Mouse (Mus musculus) left cerebral cortex, postnatal 25 days (tissue): ENCODE data around the gene Cbln3. TPM values are rescaled to one million over a fixed set of nuclear protein-coding genes. Genes with fewer than 3 reads are reported as not detected.

Experiments
- DNase-seq, 2 experiments: peaks; one replicate each; pipeline ENCODE4 v3.0.0; 2022; ENCODE audit warnings: low spot score in 2 of 2, mixed read lengths in 1 of 2
- intact Hi-C: fragments of 180-260 bp; cut with DNase I; formaldehyde crosslinking; loops from one replicate; pipeline ENCODE4 v1.15.1; 2025
- total RNA-seq, 2 experiments: library from RNA; stranded (reverse); gene quantifications; 2 replicates each; pipeline ENCODE4 v1.2.3; 2021

Gene Cbln3
- total RNA-seq, 2 experiments from 2014 or later, result 0.14 to 0.25 TPM

- no peak for DNase-seq
- intact Hi-C loops, result no loop called here
These were observed 29.6 kb downstream of the Cbln3 start for GRCm38 (mm10) chr14:55854406-55855100.

DNA sequence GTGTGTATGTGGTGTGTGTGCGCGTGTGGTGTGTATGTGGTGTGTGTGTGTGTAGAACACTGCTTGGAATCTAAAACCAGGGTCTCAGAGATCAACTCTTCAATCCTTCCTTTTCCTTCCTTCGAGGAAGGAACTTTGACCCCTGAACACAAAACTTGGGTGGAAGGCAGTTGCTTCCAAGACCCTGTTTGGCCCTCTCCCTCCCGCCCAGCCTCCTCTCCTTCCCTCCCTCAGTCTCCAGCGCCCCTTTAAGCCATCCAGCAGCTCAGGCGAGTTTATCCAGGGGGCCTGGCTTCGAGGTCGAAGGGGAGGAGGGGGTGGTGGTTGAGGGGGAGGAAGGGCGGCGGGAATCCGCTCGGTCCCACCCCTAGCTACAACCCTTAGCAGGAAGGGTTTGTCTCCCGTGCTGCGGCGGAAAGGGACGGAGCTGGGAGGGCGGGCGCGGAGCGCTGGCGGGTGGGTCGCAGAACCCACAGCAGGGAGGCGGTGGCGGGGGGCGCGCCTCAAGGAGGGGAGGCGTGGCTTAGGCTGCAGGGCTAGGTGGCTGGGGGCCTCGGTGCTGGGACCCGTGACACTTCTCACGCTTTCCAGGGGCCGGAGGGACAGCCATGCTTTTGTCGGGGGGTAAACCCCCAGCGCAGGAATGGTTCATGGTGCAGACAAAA, 30.4 kb downstream of the Cbln3 start, which contains the start of gene Nynrin:
Nynrin (plus strand) TSS at position 390 of the 665 bp plus-strand sequence.
- peak in 1 of 2 experiments; percentile 20 for DNase-seq
- intact Hi-C loops, result no loop called here

GRCm38 (mm10) chr14:55852646-55853551, 31.3 kb downstream of the Cbln3 start:
- no peak for DNase-seq
- intact Hi-C loops, result no loop called here

GRCm38 (mm10) chr14:55850885-55851284, 33.3 kb downstream of the Cbln3 start:
- no peak for DNase-seq
- intact Hi-C loops, result no loop called here

GRCm38 (mm10) chr14:55845506-55846294, 38.5 kb downstream of the Cbln3 start:
- DNase-seq, result no peak
- intact Hi-C loops, result no loop called here

- no peak for DNase-seq
- intact Hi-C loops, result no loop called here
These were observed 41.4 kb downstream of the Cbln3 start for GRCm38 (mm10) chr14:55842794-55843193.

- intact Hi-C loops, result no loop called here
- DNase-seq, result no peak
These were observed 43.3 kb downstream of the Cbln3 start for GRCm38 (mm10) chr14:55840853-55841366.

- intact Hi-C loops, result loop anchor here (10.0 kb wide), 1 partner anchor 134 kb away; no protein-coding TSS in a partner anchor
- no peak for DNase-seq
These were observed 45.5 kb downstream of the Cbln3 start for GRCm38 (mm10) chr14:55838740-55839139.

DNA sequence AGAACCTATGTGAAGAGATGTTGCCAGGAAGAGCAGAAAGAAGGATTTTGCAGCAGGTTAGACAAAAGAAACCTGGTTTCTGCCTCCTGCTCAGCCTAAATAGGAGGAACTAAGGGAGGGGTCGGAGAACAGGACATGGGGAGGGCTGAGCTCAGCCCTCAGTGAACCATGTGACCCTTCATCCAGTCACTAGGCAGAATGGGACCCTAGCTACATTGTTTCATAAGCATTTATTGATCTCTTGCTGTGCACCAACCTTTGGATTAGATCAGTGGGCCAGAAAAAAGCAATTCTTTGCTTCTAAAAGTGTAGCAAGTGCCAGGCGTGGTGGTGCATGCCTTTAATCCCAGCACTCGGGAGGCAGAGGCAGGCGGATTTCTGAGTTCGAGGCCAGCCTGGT, 45.9 kb downstream of the Cbln3 start:
- intact Hi-C loops, result loop anchor here (10.0 kb wide), 1 partner anchor 134 kb away; no protein-coding TSS in a partner anchor
- DNase-seq, result no peak

- intact Hi-C loops, result loop anchor here (10.0 kb wide), 1 partner anchor 130 kb away; no protein-coding TSS in a partner anchor
- DNase-seq, result no peak
These were observed 49.2 kb downstream of the Cbln3 start for GRCm38 (mm10) chr14:55834808-55835533.

GRCm38 (mm10) chr14:55833126-55833525, 51.1 kb downstream of the Cbln3 start:
- intact Hi-C loops, result loop anchor here (10.0 kb wide), 1 partner anchor 128 kb away; no protein-coding TSS in a partner anchor
- no peak for DNase-seq

GRCm38 (mm10) chr14:55830331-55830730, 53.9 kb downstream of the Cbln3 start:
- no peak for DNase-seq
- intact Hi-C loops, result loop anchor here (10.0 kb wide), 1 partner anchor 126 kb away; no protein-coding TSS in a partner anchor

GRCm38 (mm10) chr14:55829854-55830253, 54.3 kb downstream of the Cbln3 start:
- DNase-seq, result no peak
- intact Hi-C loops, result loop anchor here (10.0 kb wide), 1 partner anchor 125 kb away; no protein-coding TSS in a partner anchor

Other genes with a start within 250 kb of the Cbln3 start
- 100 to 1,000 TPM; 117 TPM for gene Ipo4, start 248.4 kb downstream of the Cbln3 start, total RNA-seq
- gene Gm49378, start 246.5 kb downstream of the Cbln3 start, total RNA-seq, result 1 to 10 TPM; 3.9 to 4.7 TPM
- 10 to 100 TPM; 36.6 to 45.2 TPM for gene Tm9sf1, start 240.6 kb downstream of the Cbln3 start, total RNA-seq
- gene Tssk4, start 234.2 kb downstream of the Cbln3 start, total RNA-seq, result 1 to 10 TPM in 1 of 2 experiments, under 1 TPM in 1; 0.30 to 1.1 TPM
- gene Mdp1, start 223.9 kb downstream of the Cbln3 start, total RNA-seq, result 10 to 100 TPM; 36.9 to 40.1 TPM
- gene Gmpr2, start 212.5 kb downstream of the Cbln3 start, total RNA-seq, result 10 to 100 TPM; 22.1 to 24.8 TPM
- gene Nedd8, start 212.3 kb downstream of the Cbln3 start, total RNA-seq, result 100 to 1,000 TPM; 325 to 348 TPM
- 10 to 100 TPM; 12.9 to 14.8 TPM for gene Tinf2, start 202.6 kb downstream of the Cbln3 start, total RNA-seq
- not detected for gene Tgm1, start 170.5 kb downstream of the Cbln3 start, total RNA-seq
- 10 to 100 TPM; 45.6 to 45.8 TPM for gene Rabggta, start 162.1 kb downstream of the Cbln3 start, total RNA-seq
- gene Dhrs1, start 138.7 kb downstream of the Cbln3 start, total RNA-seq, result 10 to 100 TPM; 79.2 to 88.7 TPM
- gene Nop9, start 138.7 kb downstream of the Cbln3 start, total RNA-seq, result 10 to 100 TPM; 12.7 to 14.0 TPM
- gene Cideb, start 125.9 kb downstream of the Cbln3 start, total RNA-seq, result 1 to 10 TPM; 1.6 to 2.3 TPM
- gene Ltb4r2, start 123.0 kb downstream of the Cbln3 start, total RNA-seq, result under 1 TPM; 0.25 to 0.32 TPM
- gene Ltb4r1, start 118.4 kb downstream of the Cbln3 start, total RNA-seq, result under 1 TPM; 0.25 to 0.39 TPM
- gene Adcy4, start 100.3 kb downstream of the Cbln3 start, total RNA-seq, result 1 to 10 TPM; 3.8 to 7.1 TPM
- under 1 TPM in 1 of 2 experiments, not detected in 1; 0.96 TPM for gene Ripk3, start 95.5 kb downstream of the Cbln3 start, total RNA-seq
- 1 to 10 TPM; 1.3 to 2.6 TPM for gene Nfatc4, start 61.2 kb downstream of the Cbln3 start, total RNA-seq
- 10 to 100 TPM in 1 of 2 experiments, 1 to 10 TPM in 1; 6.5 to 10.5 TPM for gene Nynrin, start 30.4 kb downstream of the Cbln3 start, total RNA-seq
- 10 to 100 TPM; 10.1 to 10.7 TPM for gene Khnyn, start 555 bp upstream of the Cbln3 start, total RNA-seq
- gene Sdr39u1, start 15.9 kb upstream of the Cbln3 start, total RNA-seq, result 10 to 100 TPM; 96.3 to 96.9 TPM
- not detected for gene Cma1, start 60.3 kb upstream of the Cbln3 start, total RNA-seq
- gene Cma2, start 66.6 kb upstream of the Cbln3 start, total RNA-seq, result not detected
- not detected for gene Mcpt1, start 133.6 kb upstream of the Cbln3 start, total RNA-seq
- gene Mcpt9, start 146.1 kb upstream of the Cbln3 start, total RNA-seq, result not detected
- not detected for gene Mcpt2, start 157.6 kb upstream of the Cbln3 start, total RNA-seq
- not detected for gene Mcpt4, start 177.9 kb upstream of the Cbln3 start, total RNA-seq
- not detected for gene Mcpt8, start 200.9 kb upstream of the Cbln3 start, total RNA-seq
- gene Ctsg, start 218.2 kb upstream of the Cbln3 start, total RNA-seq, result not detected
- not detected for gene Gzme, start 236.2 kb upstream of the Cbln3 start, total RNA-seq
- not detected for gene Gzmd, start 248.2 kb upstream of the Cbln3 start, total RNA-seq